Mouse (Mus musculus) regulatory T cell (primary cell): ENCODE measurements around the gene Tdg.

Experiments used
- in situ Hi-C: fragments of 300-600 bp; cut with MboI, MseI; formaldehyde crosslinking; loops from one replicate; pipeline ENCODE4 v1.15.1; 2025; ENCODE audit warnings: high pct_unique_total_duplicates

Tdg gene

DNA sequence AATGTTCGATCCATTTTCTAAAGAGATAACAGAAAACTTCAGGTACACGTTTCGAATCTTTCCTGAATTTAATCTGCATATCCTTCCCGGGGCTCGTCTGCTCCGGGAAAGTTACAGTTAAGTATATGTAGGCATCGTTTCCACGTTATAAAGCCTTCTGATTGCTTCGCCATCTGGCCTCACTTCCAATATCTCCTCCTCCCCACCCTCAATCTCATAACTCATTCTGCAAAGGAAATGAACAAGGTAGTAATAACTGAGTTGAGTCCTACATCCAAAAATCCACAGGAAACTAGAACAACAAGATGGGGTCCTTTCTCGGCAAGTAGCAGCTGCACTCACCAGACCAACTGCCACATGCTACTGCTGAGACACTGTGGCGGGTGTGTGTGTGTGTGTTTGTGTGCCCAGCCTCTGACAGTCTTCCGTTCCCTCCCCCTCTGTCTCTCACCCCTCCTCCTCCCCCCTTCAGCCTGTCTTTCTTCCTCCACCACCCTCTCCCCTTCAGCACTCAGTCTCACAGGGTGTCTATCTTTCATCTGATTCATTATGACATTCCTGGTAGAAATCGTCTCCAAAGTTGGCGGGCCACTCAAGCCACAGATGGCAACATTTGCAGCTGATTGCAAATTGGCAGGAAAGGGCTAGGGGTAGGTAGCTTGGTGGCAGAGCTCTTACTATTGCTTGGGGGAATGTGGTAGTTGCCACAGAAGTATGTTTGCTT lies 32.8 kb downstream of the Tdg start:
- in situ Hi-C loops, result loop anchor here (25.0 kb wide), 1 partner anchor 875 kb away; the partner anchor contains the start of genes Aldh1l2 and Washc4

DNA sequence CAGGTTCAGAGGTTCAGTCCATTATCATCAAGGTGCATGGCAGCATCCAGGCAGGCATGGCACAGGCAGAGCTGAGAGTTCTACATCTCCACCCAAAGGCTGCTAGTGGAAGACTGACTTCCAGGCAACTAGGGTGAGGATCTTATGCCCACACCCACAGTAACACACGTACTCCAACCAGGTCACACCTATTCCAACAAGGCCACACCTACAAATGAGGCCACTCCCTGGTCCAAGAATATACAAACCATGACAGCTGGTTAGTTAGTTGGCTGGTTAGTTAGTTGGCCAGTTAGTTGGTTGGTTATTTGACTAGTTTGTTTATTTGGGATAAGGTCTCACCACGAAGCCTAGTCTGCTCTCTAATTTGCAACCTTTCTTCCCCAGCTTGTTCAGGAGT lies 33.7 kb downstream of the Tdg start:
- in situ Hi-C loops, result loop anchor here (25.0 kb wide), 1 partner anchor 874 kb away; the partner anchor contains the start of genes Aldh1l2 and Washc4

DNA sequence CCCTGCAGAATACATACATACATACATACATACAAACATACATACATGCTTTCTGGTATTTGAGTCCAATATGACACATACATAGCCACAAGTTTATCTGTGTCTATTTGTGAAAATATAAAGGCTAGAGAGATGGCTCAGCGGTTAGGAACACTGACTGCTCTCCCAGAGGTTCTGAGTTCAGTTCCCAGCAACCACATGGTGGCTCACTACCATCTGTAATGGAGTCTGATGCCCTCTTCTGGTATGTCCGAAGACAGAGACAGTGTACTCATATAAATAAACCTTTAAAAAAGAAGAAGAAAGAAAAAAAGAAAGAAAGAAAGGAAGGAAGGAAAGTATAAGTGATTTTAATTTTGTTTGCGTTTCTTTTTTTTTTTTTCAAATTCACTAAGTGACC lies 36.3 kb downstream of the Tdg start:
- in situ Hi-C loops, result loop anchor here (5.0 to 25.0 kb wide), 2 partner anchors 66 to 871 kb away; partner anchors contain the start of genes Aldh1l2 and Washc4

DNA sequence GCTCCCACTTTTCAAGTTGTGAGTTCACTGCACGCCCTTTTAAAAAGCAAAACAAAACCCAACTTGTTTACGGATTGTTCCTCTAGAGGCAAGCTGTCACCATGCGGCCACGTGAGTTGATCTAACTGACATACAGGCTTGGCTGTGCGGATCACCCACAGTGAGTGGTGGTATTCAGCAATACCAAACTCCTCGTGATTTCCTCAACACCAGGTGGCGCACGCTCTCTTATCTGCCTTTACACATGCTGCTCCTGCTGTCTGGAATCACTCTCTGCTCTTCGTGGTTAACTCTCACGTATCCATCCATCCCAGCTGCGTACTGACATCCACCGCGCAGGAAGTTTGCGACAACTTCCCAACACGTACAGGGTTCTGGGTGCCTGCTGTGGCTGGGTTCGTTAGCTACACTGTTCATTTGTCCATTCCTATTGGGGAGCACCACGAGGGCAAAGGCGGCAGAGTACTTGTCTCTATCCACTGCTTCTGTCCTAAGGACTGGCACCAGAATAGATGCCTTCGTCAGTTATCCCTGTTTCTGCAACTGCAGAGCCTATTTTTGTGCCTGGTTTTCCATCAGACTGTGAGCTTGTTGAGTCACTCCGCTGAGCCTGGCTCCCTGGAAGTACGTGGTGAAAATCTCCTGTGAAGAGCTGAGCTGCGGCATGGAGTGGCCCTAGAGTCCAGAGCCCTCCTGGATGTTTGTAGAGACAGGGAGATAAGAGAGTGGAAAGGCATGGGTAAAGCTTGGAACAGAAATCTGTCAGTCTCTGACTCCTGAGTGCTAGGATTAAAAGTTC lies 37.0 kb downstream of the Tdg start:
- in situ Hi-C loops, result loop anchor here (5.0 to 25.0 kb wide), 2 partner anchors 66 to 871 kb away; partner anchors contain the start of genes Aldh1l2 and Washc4

DNA sequence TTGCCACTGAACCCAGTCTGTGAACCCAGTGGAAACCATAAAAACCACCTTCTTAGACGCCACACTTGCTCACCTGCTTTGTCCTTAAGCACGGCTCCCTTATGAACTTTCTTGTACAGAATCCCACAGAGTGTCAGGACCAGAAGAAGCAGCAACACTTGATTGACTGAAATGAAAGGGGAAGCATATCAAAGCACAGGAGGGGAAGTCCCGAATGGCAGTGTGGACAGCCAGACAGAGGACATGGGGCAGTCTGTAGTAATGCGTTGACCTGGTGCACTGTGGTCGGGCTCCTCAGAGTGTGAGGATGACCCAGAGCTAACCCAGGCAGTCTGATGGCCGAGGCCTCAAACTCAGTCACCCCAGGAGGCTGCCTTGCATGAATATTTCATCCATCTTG lies 40.6 kb downstream of the Tdg start:
- in situ Hi-C loops, result loop anchor here (5.0 to 25.0 kb wide), 2 partner anchors 653 to 867 kb away; partner anchors contain the start of genes Aldh1l2 and Washc4

DNA sequence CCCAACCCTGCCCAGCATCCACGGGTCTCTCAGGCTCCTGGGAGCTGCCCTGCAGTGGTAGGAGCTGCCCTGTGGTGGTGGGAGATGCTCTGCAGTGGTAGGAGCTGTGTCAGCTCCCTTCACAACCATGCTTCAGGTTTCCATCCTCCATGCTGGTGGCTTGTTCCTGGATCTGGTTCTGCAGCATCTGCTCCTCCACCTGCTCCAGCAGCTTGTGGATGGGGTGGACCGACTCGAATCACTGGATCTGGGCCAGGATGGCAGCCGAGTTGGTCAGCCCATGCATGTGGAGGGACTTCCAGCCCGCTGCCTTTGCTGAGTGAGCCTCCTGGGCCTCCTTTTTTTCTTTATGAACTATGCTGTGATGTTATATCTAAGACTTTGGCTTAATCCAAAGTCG lies 47.3 kb downstream of the Tdg start:
- in situ Hi-C loops, result no loop called here

DNA sequence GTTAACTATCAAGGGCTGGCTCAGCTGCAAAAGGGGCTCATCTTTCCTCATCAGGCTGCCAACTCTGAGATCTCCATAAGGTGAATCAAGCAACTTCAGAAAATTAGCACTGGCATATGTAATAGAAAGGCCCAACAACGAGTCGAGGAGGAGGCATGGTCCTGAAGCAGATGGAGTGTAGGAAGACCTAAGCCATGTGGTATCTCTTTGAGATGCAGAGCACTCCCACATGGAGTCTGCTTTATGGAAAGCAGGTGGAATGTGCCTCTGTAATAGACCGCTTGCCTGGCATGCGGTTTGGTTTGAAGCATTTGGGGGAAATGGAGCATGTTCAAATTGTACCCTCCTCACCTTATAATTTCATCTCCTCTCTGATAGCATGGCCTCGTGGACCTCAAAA lies 51.1 kb downstream of the Tdg start:
- in situ Hi-C loops, result no loop called here

DNA sequence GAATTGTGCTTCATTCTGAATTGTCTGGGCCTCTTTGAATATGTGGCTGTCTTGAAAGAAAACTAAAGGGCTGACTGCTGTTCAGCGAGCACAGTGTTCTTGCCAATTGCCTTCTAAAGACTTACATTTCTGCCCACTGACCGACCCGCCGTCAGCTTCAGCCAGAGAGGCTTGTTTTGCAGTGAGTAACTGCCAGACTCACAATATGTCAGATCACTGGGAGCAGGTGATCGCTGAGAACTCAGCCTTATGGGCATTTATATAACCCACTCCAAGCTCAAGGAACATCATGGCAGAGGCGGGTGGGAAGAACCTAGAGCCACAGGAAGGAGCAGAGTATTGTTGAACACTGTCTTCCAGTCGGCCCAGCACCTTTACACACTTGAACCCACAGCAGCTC lies 52.0 kb downstream of the Tdg start:
- in situ Hi-C loops, result no loop called here

DNA sequence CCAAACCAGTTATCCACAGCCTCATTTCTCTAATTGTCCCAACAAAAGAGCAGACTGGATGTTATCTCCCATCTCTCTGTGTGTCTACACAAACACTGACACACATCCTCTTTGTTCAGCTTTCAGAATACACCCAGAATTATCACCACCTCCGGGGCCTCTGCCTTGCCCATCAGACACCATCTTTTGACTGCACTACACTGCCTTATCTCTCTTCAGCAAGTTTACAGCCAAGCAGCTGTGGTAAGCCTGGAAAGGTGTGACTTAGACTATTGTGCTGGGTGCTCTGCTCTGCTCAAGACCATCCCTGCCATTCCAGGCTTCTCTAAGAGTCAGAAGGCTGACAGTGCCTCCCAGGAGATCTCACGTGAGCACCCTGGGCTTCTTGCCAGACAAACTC lies 55.8 kb downstream of the Tdg start:
- in situ Hi-C loops, result no loop called here

DNA sequence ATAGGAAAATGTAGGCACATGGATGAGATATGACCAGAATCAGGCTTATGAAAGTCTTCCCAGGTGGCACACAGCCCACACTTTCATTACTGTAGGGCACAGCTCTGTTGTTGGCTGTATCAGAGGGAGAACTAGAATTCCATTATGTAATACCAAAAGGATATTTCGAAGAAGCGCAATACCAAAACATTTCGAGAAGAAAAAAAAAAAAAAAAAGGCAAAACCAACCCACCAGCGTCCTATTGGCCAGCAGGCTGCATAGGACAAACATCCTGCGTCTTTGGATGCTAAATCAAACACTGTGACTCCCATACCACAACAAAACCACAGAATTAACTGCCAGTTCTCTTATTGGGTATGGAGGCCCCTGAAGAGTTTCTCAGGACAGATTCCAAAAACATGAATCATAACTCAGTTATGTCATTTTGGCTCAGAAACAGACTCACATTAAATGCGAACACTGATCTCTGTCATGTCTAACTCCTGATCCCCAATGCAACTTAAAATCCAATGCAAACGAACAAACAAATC lies 60.1 kb downstream of the Tdg start:
- in situ Hi-C loops, result no loop called here

DNA sequence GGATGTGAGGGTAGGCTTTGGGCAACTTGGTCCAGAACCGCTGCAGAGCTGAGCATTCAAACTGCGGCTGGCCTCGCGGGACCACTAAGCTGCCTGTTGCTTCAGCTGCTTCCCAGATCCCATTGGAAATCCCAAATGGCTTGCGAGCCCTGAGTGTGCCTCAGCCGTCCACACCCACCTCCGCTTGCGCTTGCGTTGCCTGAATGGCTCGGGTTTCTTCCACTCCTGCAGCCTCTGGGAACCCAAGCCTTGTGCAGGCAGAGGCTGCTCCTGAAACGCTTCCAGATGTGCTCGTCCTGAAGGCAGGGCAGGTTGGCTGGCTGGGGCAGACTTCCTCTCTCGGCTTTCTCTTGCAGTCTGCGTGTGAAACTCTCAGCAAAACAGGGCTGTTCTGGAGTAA lies 60.9 kb downstream of the Tdg start, which contains the start of gene Glt8d2:
Glt8d2 (minus strand) TSS at position 157 of the 400 bp plus-strand sequence.
- in situ Hi-C loops, result no loop called here

DNA sequence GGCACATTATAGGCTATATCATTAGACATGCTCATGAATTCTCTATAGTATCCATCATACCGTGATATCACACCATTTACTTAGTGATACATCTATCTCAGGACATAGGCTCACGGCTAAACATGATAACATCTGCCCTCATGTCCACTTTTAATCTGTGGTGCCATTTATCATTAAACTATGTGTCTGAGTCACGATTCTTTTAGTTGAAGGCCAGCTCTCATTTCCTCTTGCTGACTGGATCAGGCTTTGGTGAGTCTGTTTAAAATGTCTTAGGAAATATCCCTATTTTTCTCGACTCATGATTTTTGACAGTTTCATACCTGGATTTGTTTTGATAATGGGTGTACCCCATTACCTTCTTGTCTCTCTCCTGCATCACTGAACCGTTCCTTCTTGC lies 66.3 kb downstream of the Tdg start, which contains the start of gene Hcfc2:
Hcfc2 (plus strand) TSS at position 205 of the 400 bp plus-strand sequence.
- in situ Hi-C loops, result no loop called here

DNA sequence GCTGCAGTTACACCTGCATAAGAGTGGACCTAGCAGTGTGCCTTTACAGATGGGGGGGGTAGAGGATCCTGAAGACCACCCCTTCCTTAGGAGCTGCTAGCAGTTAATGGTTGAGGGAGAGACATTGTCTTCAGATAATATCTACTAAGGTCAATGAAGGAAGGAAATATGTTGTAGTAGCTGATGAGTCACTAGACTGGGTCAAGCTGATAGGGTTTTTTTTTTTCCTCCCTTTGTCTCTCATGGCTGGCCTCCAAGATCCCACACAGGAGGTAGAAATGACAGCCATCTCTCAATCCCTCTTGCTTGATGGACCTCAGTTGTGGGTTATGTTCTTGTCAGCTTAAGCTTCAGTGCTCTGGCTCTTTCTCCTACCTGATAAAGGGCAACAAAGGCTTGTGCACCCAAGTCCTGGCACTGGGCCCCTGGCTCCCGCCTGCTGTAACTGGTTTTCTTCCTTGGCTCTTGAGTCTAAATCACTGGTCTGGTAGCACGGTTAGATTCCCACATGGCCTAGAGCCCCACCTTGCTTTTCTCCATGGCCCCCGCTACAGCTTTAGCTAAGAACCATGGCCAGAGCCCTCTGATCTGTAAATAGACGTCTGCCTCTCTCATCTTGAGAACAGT lies 66.9 kb downstream of the Tdg start:
- in situ Hi-C loops, result no loop called here

DNA sequence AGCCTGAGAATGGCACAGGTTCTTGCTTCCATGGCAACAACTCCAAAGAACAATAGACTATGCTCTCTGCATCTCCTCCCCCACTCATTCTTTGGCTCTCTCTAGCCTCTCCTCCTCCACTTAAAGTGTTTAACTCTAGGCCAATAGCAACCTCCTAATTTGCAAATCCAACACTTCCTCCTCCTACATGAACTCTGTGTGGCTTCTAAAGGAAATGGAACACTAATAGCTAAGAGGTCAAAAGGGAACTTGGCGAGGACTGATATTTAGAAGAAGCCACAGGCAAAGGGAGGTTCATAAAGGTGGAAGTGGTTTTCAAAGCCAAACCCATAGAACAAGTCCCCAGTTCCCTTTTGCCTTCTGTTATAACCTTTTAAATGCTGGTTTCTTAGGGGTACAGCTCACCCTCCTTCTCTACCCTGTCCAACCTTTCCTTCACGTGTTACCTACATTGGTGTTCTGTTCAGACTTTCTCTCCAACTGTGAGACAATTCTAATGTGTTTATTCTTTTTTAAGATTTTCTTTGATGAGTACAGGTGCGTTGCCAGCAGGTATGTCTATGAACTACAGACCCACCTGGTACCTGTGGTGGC lies 67.8 kb downstream of the Tdg start:
- in situ Hi-C loops, result no loop called here

DNA sequence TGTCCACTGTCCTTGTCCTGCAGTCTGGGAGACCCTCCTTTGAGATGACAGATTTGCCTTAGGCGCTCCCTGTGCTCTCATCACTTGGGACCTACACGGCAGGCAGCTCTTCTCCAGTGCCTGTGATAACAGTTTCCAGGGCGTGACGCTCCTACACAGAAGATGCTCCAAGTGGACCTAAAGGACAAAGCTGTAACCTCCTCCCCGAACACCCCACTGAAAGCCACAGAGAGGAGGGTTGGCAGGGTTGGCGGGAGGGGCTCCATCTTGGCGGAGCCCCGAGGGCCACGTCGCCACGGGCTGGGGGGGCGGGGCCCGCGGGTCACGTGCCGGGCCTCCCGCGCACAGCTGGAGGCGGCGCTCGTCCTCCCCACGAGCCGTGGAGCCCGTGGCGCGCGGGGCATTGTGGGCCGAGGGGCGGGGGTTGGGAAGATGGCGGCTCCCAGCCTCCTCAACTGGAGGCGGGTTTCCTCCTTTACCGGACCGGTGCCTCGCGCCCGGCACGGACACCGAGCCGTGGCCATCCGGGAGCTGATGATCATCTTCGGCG lies 69.2 kb downstream of the Tdg start:
- in situ Hi-C loops, result no loop called here

DNA sequence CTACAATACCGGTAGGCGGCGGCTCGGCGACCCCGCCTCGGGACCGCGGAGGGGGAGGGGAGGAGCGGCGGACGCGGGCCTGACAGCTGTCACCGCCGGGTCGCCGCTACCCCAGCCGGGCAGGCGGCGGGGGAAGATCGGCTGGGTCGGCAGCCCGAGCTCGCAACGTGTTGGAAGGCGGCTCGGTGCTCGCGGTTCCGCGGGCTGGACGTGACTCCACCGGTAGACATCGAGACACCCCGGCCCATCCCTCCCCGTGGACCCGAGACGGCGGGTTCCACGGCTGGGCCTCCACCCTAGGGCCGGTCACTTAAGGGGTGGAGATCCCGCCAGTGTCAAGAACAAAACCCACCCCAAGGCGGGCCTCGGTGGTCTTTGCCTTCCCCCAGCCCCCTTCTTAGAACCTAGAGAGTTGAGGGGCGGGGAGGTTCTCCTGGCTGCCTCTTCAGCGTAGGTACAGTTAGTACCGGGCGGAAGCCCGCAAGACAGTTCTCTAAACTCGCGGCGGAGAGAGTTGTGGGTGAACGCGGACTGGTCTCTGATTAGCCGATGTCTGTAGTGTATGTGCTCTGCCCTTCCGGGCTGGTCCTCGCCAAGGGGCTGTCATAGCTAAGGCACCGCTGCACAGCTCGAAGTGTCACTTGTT lies 69.8 kb downstream of the Tdg start:
- in situ Hi-C loops, result no loop called here
